Mouse (Mus musculus): Measurements from ENCODE around the gene Mocs3. TPM values are rescaled to one million over a fixed set of nuclear protein-coding genes. Genes with fewer than 3 reads are reported as not detected.

The Mocs3 gene
- total RNA-seq (2014; rRNA removed; ENCODE audit: low replicate concordance), result 6.0 and 22.2 TPM in 2 replicates
- 3.8 and 4.7 TPM in 2 replicates for polyA plus RNA-seq (2015; fragmentation: Nextera tagmentation; extraction: Ambion mirVana)

DNA sequence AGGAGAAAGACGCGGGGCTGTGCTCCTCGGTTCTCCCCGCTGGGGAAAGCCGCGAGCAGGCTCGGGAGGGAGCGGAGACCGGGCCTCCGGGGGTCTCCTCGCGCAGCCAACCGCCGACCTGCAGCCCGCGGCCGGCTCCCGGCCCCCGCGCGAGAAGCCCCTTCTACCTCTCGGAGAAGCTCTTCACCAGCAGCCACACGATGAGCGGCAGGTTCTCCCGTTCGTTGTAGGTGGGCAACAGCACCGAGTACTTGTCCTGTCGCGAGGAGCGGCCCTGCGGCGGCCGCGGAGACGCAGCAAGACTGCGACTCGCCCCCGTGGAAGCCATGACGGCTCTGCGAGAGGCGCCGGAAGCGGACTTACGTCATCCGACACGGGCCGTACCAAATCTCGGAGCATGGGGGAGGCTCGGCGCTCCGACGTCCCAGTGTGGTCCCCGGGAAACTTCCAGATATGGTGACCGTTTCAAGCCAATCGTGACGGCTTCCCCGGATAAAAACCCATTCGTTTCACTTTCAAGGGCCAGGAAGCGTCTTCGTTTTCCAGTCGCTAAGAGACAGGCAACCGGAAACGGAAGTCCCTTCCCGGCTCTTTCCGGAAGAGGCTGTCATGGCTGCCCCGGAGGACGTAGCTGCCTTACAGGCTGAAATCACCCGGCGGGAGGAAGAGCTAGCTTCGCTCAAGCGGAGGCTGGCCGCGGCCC, at the start of gene Mocs3, which contains the start of the genes Gm20716 and Dpm1:
Gene Mocs3 (plus strand): TSS at position 597 of the 703 bp plus-strand sequence.
Gene Gm20716 (minus strand): TSS at position 339 of the 703 bp plus-strand sequence.
Gene Dpm1 (minus strand): TSS at position 566 of the 703 bp plus-strand sequence.
- Histone ChIP-seq H3K27ac (ENCODE audit: low read depth) (peak within 1 kb of the TSS; percentile 90), H3K9ac (replicated peaks; ENCODE audit: low read depth, low read length) (peak within 1 kb of the TSS; percentile 94), H3K4me1 (ENCODE audit: control insufficient read depth, insufficient read depth) (peaks cover 20% of the 10 kb centered on the region), H3K9me3 (replicated peaks; ENCODE audit: control insufficient read depth, low read length) (no peaks in the 10 kb centered on the region), H3K27me3 (ENCODE audit: control insufficient read depth, insufficient read depth, low read length) (no peaks in the 10 kb centered on the region), H3K36me3 (replicated peaks; ENCODE audit: control insufficient read depth, insufficient read depth, low read length) (peaks cover 29% of the 10 kb centered on the region), H3K4me3 (ENCODE audit: low read depth, low read length) (peak within 1 kb of the TSS; percentile 91), H3K4me2 (ENCODE audit: low read depth, low read length) (peak within 1 kb of the TSS; percentile 94)
- ATAC-seq (ENCODE audit: insufficient read depth, low read depth), result peak; percentile 86
- under 1% methylated on average over 73 of the region's 73 CpGs for WGBS
- TF ChIP-seq EP300 (IDR thresholded peaks at IDR 0.05; ENCODE audit: low read depth) (peak; percentile 90; the same call in 1 of the 2 replicates), CTCF (IDR thresholded peaks at IDR 0.05; ENCODE audit: low read depth) (no peak)
- DNase-seq (ENCODE audit: low spot score), result peak; percentile 87

DNA sequence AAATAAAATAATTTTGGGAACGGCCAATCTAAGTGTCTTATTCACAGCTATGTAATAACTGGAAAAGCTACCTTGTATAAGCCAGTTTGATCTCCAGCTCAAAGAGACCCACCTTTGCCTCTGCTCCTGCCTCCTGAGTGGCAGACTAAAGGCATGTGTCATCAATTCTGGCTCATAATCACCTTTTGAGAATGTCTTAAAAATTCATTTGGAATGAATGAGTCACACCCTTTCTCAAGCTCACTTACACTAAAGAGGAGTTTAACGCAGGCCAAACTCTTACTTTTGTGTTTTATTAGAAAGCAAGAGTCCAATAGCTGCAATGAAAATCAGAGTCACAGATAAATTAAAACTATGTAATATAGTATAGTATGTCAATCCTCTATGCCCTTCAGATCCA, 38.6 kb upstream of the Mocs3 start:
- no peak for ATAC-seq (ENCODE audit: insufficient read depth, low read depth)
- no peak overlapping the region for H3K9ac ChIP-seq (replicated peaks; ENCODE audit: low read depth, low read length)
- H3K9me3 ChIP-seq (replicated peaks; ENCODE audit: control insufficient read depth, low read length), result no peaks in the 10 kb centered on the region
- no peak overlapping the region for H3K27ac ChIP-seq (ENCODE audit: low read depth)
- TF ChIP-seq CTCF (IDR thresholded peaks at IDR 0.05; ENCODE audit: low read depth) (no peak), EP300 (IDR thresholded peaks at IDR 0.05; ENCODE audit: low read depth) (no peak)
- H3K4me2 ChIP-seq (ENCODE audit: low read depth, low read length), result no peak overlapping the region
- 85% methylated on average over 2 of the region's 2 CpGs for WGBS
- no peak overlapping the region for H3K4me3 ChIP-seq (ENCODE audit: low read depth, low read length)
- H3K36me3 ChIP-seq (replicated peaks; ENCODE audit: control insufficient read depth, insufficient read depth, low read length), result peaks cover 12% of the 10 kb centered on the region
- no peak for DNase-seq (ENCODE audit: low spot score)
- H3K27me3 ChIP-seq (ENCODE audit: control insufficient read depth, insufficient read depth, low read length), result no peaks in the 10 kb centered on the region
- peaks cover 41% of the 10 kb centered on the region for H3K4me1 ChIP-seq (ENCODE audit: control insufficient read depth, insufficient read depth)

DNA sequence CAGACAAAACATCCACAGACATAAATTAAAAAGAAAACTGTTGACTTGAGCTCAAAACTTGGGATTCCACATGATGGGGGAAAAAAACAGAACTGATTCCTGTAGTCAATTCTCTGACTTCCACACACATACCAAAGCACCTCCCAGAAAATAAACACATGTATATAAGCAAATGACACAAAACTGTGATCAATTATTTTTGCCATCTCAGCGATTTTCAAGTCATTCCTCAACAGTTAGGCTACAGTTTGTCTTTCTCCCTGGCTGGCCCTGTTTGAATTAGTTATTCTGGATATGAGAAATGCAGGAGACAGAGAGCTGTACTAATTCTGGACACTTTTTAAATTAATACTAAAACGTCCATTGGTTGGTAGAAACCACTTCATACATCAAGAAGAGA, 36.7 kb upstream of the Mocs3 start:
- H3K4me2 ChIP-seq (ENCODE audit: low read depth, low read length), result no peak overlapping the region
- no peak overlapping the region for H3K4me3 ChIP-seq (ENCODE audit: low read depth, low read length)
- TF ChIP-seq EP300 (IDR thresholded peaks at IDR 0.05; ENCODE audit: low read depth) (no peak), CTCF (IDR thresholded peaks at IDR 0.05; ENCODE audit: low read depth) (no peak)
- no peaks in the 10 kb centered on the region for H3K27me3 ChIP-seq (ENCODE audit: control insufficient read depth, insufficient read depth, low read length)
- H3K36me3 ChIP-seq (replicated peaks; ENCODE audit: control insufficient read depth, insufficient read depth, low read length), result peaks cover 10% of the 10 kb centered on the region; the same call in 1 of the 2 replicates
- H3K4me1 ChIP-seq (ENCODE audit: control insufficient read depth, insufficient read depth), result peaks cover 40% of the 10 kb centered on the region
- no peak overlapping the region for H3K9ac ChIP-seq (replicated peaks; ENCODE audit: low read depth, low read length)
- DNase-seq (ENCODE audit: low spot score), result no peak
- ATAC-seq (ENCODE audit: insufficient read depth, low read depth), result no peak
- H3K9me3 ChIP-seq (replicated peaks; ENCODE audit: control insufficient read depth, low read length), result no peaks in the 10 kb centered on the region
- 47% methylated on average over 2 of the region's 2 CpGs for WGBS
- H3K27ac ChIP-seq (ENCODE audit: low read depth), result no peak overlapping the region

DNA sequence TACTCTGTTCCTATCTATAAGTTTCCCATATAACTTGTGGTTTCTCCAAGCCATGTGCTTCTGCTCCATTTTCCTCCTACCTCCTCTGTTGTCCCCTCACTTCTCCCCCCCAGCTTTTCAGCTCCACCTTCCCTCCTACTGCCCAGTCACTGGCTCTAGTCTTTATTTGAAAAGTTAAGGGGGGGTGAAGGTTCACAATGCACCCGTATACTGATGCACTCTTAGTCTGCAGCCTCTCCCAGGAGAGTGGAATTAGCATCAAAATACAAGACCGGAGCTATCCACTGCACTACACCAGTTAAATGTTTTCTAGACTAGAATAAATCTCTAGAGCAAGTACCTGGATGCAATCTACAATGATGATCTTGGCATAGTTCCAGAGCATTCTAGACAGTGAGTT, 34.7 kb upstream of the Mocs3 start:
- TF ChIP-seq CTCF (IDR thresholded peaks at IDR 0.05; ENCODE audit: low read depth) (no peak), EP300 (IDR thresholded peaks at IDR 0.05; ENCODE audit: low read depth) (no peak)
- Histone ChIP-seq H3K27ac (ENCODE audit: low read depth) (no peak overlapping the region), H3K27me3 (ENCODE audit: control insufficient read depth, insufficient read depth, low read length) (no peaks in the 10 kb centered on the region), H3K4me3 (ENCODE audit: low read depth, low read length) (no peak overlapping the region), H3K9ac (replicated peaks; ENCODE audit: low read depth, low read length) (no peak overlapping the region), H3K4me2 (ENCODE audit: low read depth, low read length) (no peak overlapping the region), H3K9me3 (replicated peaks; ENCODE audit: control insufficient read depth, low read length) (no peaks in the 10 kb centered on the region), H3K4me1 (ENCODE audit: control insufficient read depth, insufficient read depth) (peaks cover 36% of the 10 kb centered on the region), H3K36me3 (replicated peaks; ENCODE audit: control insufficient read depth, insufficient read depth, low read length) (peaks cover 8% of the 10 kb centered on the region; the same call in 1 of the 2 replicates)
- ATAC-seq (ENCODE audit: insufficient read depth, low read depth), result no peak
- 63% methylated on average over 2 of the region's 2 CpGs for WGBS
- DNase-seq (ENCODE audit: low spot score), result no peak

DNA sequence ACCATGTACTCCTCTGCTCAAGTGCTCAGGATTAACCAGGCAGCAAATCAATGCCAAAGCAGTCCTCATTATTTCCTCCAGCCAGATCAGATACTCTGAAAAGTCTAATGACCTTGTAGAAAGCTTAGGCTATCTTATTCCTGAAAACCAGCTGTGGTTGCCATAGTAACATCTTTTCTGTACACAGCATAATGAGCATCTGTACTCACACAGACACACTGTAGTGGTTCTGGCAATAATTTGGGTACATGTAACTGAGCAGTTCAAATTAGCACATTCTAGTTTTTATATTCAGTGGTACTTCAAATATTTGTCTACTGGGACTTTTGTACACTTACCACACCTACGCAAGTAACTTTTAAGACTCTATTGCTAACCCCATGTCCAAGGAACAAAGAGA, 32.0 kb upstream of the Mocs3 start:
- WGBS, result 73% methylated on average over 1 of the region's 1 CpGs
- H3K4me2 ChIP-seq (ENCODE audit: low read depth, low read length), result no peak overlapping the region
- no peak for TF ChIP-seq CTCF (IDR thresholded peaks at IDR 0.05; ENCODE audit: low read depth)
- TF ChIP-seq EP300 (IDR thresholded peaks at IDR 0.05; ENCODE audit: low read depth), result no peak
- DNase-seq (ENCODE audit: low spot score) (peak; percentile 30), ATAC-seq (ENCODE audit: insufficient read depth, low read depth) (no peak)
- no peak overlapping the region for H3K4me3 ChIP-seq (ENCODE audit: low read depth, low read length)
- peaks cover 12% of the 10 kb centered on the region; the same call in 1 of the 2 replicates for H3K36me3 ChIP-seq (replicated peaks; ENCODE audit: control insufficient read depth, insufficient read depth, low read length)
- H3K27me3 ChIP-seq (ENCODE audit: control insufficient read depth, insufficient read depth, low read length), result no peaks in the 10 kb centered on the region
- H3K9ac ChIP-seq (replicated peaks; ENCODE audit: low read depth, low read length), result no peak overlapping the region
- H3K9me3 ChIP-seq (replicated peaks; ENCODE audit: control insufficient read depth, low read length), result no peaks in the 10 kb centered on the region
- no peak overlapping the region for H3K27ac ChIP-seq (ENCODE audit: low read depth)
- H3K4me1 ChIP-seq (ENCODE audit: control insufficient read depth, insufficient read depth), result peaks cover 31% of the 10 kb centered on the region
